Mouse (Mus musculus): Measurements from ENCODE around the gene Cd300ld3. TPM values are rescaled to one million over a fixed set of nuclear protein-coding genes. Genes with fewer than 3 reads are reported as not detected.
"Not testable (repeated sequence)": the region's sequence is repeated elsewhere in the genome, so short reads cannot be mapped to it uniquely, and the experiment has no call there.

The Cd300ld3 gene
- polyA plus RNA-seq, 1 experiment from 2014 or later = not detected

DNA sequence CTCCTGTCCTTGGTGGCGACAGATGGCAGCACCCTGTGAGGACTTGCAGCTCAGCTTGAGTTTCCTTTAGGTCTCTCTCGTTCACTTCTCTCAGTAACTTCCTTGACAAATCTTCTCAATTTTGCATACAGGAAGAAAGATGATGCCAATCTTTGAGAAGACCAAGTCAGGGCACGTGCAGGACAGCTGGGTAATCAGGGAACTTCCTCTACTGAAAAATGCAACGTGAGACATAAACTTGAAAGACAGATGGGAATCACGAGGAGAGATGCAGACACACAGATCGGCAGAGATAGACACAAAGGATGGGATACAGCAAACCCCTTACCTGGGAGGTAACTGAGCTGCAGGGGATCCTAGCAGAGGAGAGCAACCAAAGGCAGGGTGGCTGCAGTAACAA lies 21.3 kb downstream of the Cd300ld3 start, which contains the start of gene Cd300ld4:
Cd300ld4 (minus strand) TSS at position 101 of the 400 bp plus-strand sequence.
- H3K27me3 ChIP-seq (ENCODE audit: control insufficient read depth, insufficient read depth, low read length); H3K4me1 ChIP-seq (ENCODE audit: control insufficient read depth, insufficient read depth, low read length); H3K4me2 ChIP-seq (ENCODE audit: low read depth, low read length); H3K4me3 ChIP-seq (ENCODE audit: low read length); H3K9ac ChIP-seq (ENCODE audit: low read length); H3K27ac ChIP-seq (ENCODE audit: low read length); H3K36me3 ChIP-seq (ENCODE audit: control insufficient read depth, insufficient read depth); H3K9me3 ChIP-seq (replicated peaks; ENCODE audit: control insufficient read depth, low read length); ATAC-seq (replicated peaks; ENCODE audit: extremely low read depth, insufficient read depth, low FRiP score): not testable (repeated sequence)
- no CpG with 5 or more reads among the region's 6 CpGs for WGBS

DNA sequence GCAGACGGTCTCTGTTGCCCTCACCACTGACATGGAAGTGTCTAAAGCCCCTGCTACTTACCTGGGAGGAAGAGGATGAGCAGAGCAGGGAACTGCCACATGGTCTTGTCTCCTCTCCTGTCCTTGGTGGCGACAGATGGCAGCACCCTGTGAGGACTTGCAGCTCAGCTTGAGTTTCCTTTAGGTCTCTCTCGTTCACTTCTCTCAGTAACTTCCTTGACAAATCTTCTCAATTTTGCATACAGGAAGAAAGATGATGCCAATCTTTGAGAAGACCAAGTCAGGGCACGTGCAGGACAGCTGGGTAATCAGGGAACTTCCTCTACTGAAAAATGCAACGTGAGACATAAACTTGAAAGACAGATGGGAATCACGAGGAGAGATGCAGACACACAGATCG lies 32.1 kb downstream of the Cd300ld3 start, which contains the start of gene Cd300ld2:
Cd300ld2 (minus strand) TSS at position 101 of the 400 bp plus-strand sequence.
- not testable (repeated sequence) for H3K27ac ChIP-seq (ENCODE audit: low read length); H3K4me3 ChIP-seq (ENCODE audit: low read length); H3K9me3 ChIP-seq (replicated peaks; ENCODE audit: control insufficient read depth, low read length); H3K27me3 ChIP-seq (ENCODE audit: control insufficient read depth, insufficient read depth, low read length); H3K4me1 ChIP-seq (ENCODE audit: control insufficient read depth, insufficient read depth, low read length); H3K36me3 ChIP-seq (ENCODE audit: control insufficient read depth, insufficient read depth); H3K9ac ChIP-seq (ENCODE audit: low read length); ATAC-seq (replicated peaks; ENCODE audit: extremely low read depth, insufficient read depth, low FRiP score); H3K4me2 ChIP-seq (ENCODE audit: low read depth, low read length)
- no CpG with 5 or more reads among the region's 7 CpGs for WGBS

DNA sequence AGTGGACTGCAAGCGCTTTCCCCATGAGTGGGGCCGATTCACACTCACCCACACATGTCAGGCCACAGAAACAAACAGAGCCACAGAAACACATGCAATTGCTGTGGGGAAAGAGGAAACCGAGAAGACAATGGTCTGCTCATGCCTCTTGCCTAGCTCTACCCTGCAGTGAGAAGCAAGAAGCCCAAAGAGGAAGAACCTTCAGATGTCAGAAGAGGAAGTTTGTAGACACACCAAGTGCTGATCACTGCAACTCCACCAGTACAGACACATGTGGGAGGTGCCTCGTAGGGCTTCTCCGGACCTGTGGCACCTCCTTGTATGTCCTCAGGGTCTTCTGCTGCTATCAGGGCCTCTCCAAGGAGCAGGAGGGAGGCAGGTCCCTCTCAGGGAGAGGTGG lies 44.1 kb downstream of the Cd300ld3 start:
- H3K4me3 ChIP-seq (ENCODE audit: low read length) = no peak overlapping the region
- H3K9ac ChIP-seq (ENCODE audit: low read length) = no peak overlapping the region
- ATAC-seq (replicated peaks; ENCODE audit: extremely low read depth, insufficient read depth, low FRiP score) = no peak
- no peaks in the 10 kb centered on the region for H3K9me3 ChIP-seq (replicated peaks; ENCODE audit: control insufficient read depth, low read length)
- no peaks in the 10 kb centered on the region for H3K36me3 ChIP-seq (ENCODE audit: control insufficient read depth, insufficient read depth)
- H3K4me1 ChIP-seq (ENCODE audit: control insufficient read depth, insufficient read depth, low read length) = no peaks in the 10 kb centered on the region
- no peaks in the 10 kb centered on the region for H3K27me3 ChIP-seq (ENCODE audit: control insufficient read depth, insufficient read depth, low read length)
- no peak overlapping the region for H3K27ac ChIP-seq (ENCODE audit: low read length)
- no peak overlapping the region for H3K4me2 ChIP-seq (ENCODE audit: low read depth, low read length)
- WGBS = 70% methylated on average over 5 of the region's 5 CpGs

DNA sequence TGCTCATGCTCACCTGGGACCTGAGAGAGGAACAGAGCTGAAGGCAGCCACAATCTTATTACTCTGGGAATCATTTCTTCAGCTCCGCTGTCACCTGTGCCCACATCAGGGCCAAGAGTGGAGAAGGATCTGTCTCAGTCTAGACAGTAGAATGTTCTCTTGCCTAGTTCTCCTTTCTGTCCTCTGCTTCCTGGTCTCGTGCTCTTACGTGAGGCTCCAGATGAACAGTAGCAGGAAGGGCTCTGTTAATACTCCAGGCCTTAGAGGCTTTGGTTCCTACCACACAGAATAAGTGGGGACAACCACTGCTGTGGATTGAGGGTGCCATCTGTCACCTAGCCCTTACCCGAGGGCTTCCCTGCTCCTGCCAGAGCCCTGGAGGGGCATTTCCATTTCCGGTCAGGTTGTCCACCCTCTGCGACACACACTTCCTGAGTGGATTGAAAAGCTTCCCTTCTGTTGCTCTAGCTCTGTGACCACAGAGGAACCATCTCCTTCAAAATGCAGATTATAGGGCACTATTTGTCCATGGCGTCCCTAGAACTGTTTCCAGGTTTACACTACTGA lies 46.7 kb downstream of the Cd300ld3 start, which contains the start of gene Cd300c2:
Cd300c2 (minus strand) TSS at position 407 of the 567 bp plus-strand sequence.
- H3K27me3 ChIP-seq (ENCODE audit: control insufficient read depth, insufficient read depth, low read length) = no peaks in the 10 kb centered on the region
- no peak within 1 kb of the TSS for H3K27ac ChIP-seq (ENCODE audit: low read length)
- H3K4me3 ChIP-seq (ENCODE audit: low read length) = no peak within 1 kb of the TSS
- H3K9ac ChIP-seq (ENCODE audit: low read length) = no peak within 1 kb of the TSS
- no peaks in the 10 kb centered on the region for H3K9me3 ChIP-seq (replicated peaks; ENCODE audit: control insufficient read depth, low read length)
- WGBS = 72% methylated on average over 7 of the region's 7 CpGs
- H3K36me3 ChIP-seq (ENCODE audit: control insufficient read depth, insufficient read depth) = no peaks in the 10 kb centered on the region
- H3K4me1 ChIP-seq (ENCODE audit: control insufficient read depth, insufficient read depth, low read length) = no peaks in the 10 kb centered on the region
- no peak for ATAC-seq (replicated peaks; ENCODE audit: extremely low read depth, insufficient read depth, low FRiP score)
- no peak within 1 kb of the TSS for H3K4me2 ChIP-seq (ENCODE audit: low read depth, low read length)

Other genes starting within 250 kb of the Cd300ld3 start
- gene Gpr142, start 249.5 kb downstream of the Cd300ld3 start, polyA plus RNA-seq (2015; fragmentation: Nextera tagmentation; extraction: Ambion mirVana) = not detected in 2 replicates
- gene Gprc5c, start 197.3 kb downstream of the Cd300ld3 start, polyA plus RNA-seq (2015; fragmentation: Nextera tagmentation; extraction: Ambion mirVana) = 14.5 and 15.4 TPM in 2 replicates
- 1.2 and 1.4 TPM in 2 replicates for gene Cd300a, start 158.4 kb downstream of the Cd300ld3 start, polyA plus RNA-seq (2015; fragmentation: Nextera tagmentation; extraction: Ambion mirVana)
- 0.59 and 0.70 TPM in 2 replicates for gene Cd300lb, start 114.0 kb downstream of the Cd300ld3 start, polyA plus RNA-seq (2015; fragmentation: Nextera tagmentation; extraction: Ambion mirVana)
- not detected in 2 replicates for gene Cd300c, start 79.3 kb downstream of the Cd300ld3 start, polyA plus RNA-seq (2015; fragmentation: Nextera tagmentation; extraction: Ambion mirVana)
- 0.26 and 0.37 TPM in 2 replicates for gene Cd300ld, start 58.5 kb downstream of the Cd300ld3 start, polyA plus RNA-seq (2015; fragmentation: Nextera tagmentation; extraction: Ambion mirVana)
- gene Cd300c2, start 46.5 kb downstream of the Cd300ld3 start, polyA plus RNA-seq (2015; fragmentation: Nextera tagmentation; extraction: Ambion mirVana) = 1.5 and 2.3 TPM in 2 replicates
- gene Cd300ld2, start 32.2 kb downstream of the Cd300ld3 start, polyA plus RNA-seq (2015; fragmentation: Nextera tagmentation; extraction: Ambion mirVana) = not detected in 2 replicates
- not detected in 2 replicates for gene Cd300ld4, start 21.4 kb downstream of the Cd300ld3 start, polyA plus RNA-seq (2015; fragmentation: Nextera tagmentation; extraction: Ambion mirVana)
- gene Cd300ld5, start 10.6 kb downstream of the Cd300ld3 start, polyA plus RNA-seq (2015; fragmentation: Nextera tagmentation; extraction: Ambion mirVana) = not detected in 2 replicates
- gene Cd300e, start 13.8 kb upstream of the Cd300ld3 start, polyA plus RNA-seq (2015; fragmentation: Nextera tagmentation; extraction: Ambion mirVana) = not detected in 2 replicates
- gene Rab37, start 43.0 kb upstream of the Cd300ld3 start, polyA plus RNA-seq (2015; fragmentation: Nextera tagmentation; extraction: Ambion mirVana) = 1.8 and 3.7 TPM in 2 replicates
- gene Cd300lf, start 85.6 kb upstream of the Cd300ld3 start, polyA plus RNA-seq (2015; fragmentation: Nextera tagmentation; extraction: Ambion mirVana) = 0.72 and 0.87 TPM in 2 replicates
- 34.2 and 51.7 TPM in 2 replicates for gene Slc9a3r1, start 114.9 kb upstream of the Cd300ld3 start, polyA plus RNA-seq (2015; fragmentation: Nextera tagmentation; extraction: Ambion mirVana)
- gene Tmem104, start 139.1 kb upstream of the Cd300ld3 start, polyA plus RNA-seq (2015; fragmentation: Nextera tagmentation; extraction: Ambion mirVana) = 6.6 and 7.1 TPM in 2 replicates
- 18.6 and 20.8 TPM in 2 replicates for gene Nat9, start 139.4 kb upstream of the Cd300ld3 start, polyA plus RNA-seq (2015; fragmentation: Nextera tagmentation; extraction: Ambion mirVana)
- 0.07 and 0.21 TPM in 2 replicates for gene Grin2c, start 218.8 kb upstream of the Cd300ld3 start, polyA plus RNA-seq (2015; fragmentation: Nextera tagmentation; extraction: Ambion mirVana)
- gene Fdxr, start 228.6 kb upstream of the Cd300ld3 start, polyA plus RNA-seq (2015; fragmentation: Nextera tagmentation; extraction: Ambion mirVana) = 14.2 and 14.7 TPM in 2 replicates
- gene Fads6, start 249.3 kb upstream of the Cd300ld3 start, polyA plus RNA-seq (2015; fragmentation: Nextera tagmentation; extraction: Ambion mirVana) = 0.59 and 0.74 TPM in 2 replicates